Mouse (Mus musculus) spleen, adult 2 months (tissue): ENCODE measurements around the gene Cd28.

Source experiments
- CTCF ChIP-seq: fragments of 200-500 bp; IDR thresholded peaks from 2 replicates; pipeline ENCODE4 v1.5.1; 2011; ENCODE audit warnings: mild to moderate bottlenecking, inconsistent platforms; ENCODE audit not compliant: insufficient read depth, insufficient read length, insufficient replicate concordance; ENCODE audit errors: extremely low read depth
- POLR2A ChIP-seq: fragments of 200-500 bp; IDR thresholded peaks from 2 replicates; pipeline ENCODE4 v1.6.1; 2011; ENCODE audit warnings: low read depth, low read length, inconsistent platforms

DNA sequence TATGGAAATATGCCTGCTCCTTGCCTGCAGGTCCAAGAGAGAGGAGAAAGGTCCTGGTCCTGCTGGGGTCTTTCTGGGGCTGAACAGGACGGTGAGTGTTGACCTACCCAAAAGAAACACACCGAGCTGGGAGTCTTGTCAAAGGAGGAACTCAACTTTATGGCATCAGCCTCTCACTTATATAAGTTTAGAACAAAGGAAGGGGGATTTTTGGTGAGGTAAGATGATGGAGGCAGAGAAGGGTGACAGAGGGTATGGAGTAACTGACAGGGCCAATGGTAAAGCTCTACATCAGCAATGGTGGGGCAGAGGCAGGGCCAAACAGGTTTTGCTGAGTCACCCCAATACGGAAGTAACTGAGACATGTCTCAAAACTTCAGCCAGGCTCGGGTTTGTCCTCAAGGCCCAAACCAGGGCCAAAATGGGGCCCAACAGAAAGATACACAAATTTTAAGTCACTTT is 84.6 kb downstream of the Cd28 start:
- no peak for TF ChIP-seq CTCF
- no peak for TF ChIP-seq POLR2A
